Mouse (Mus musculus) MEL (cell line): ENCODE data around the gene Myo10.

Source experiments
- CHD2 ChIP-seq: IDR thresholded peaks from 2 replicates; pipeline ENCODE4 v1.6.1; 2011; ENCODE audit warnings: low read length, improper control_type of control experiment
- CTCF ChIP-seq, 3 experiments: IDR thresholded peaks in 2 of 3; conservative IDR thresholded peaks in 1 of 3; 2 replicates each; pipeline ENCODE4 v1.5.1; 2011 to 2012; ENCODE audit warnings: low read length in 3 of 3, low read depth in 2 of 3, mild to moderate bottlenecking in 2 of 3, improper control_type of control experiment in 1 of 3, inconsistent platforms in 1 of 3, mixed read lengths in 1 of 3, moderate library complexity in 1 of 3; ENCODE audit not compliant: control insufficient read depth in 1 of 3, insufficient read depth in 1 of 3, poor library complexity in 1 of 3, severe bottlenecking in 1 of 3
- HCFC1 ChIP-seq: IDR thresholded peaks from 2 replicates; pipeline ENCODE4 v1.6.1; 2012; ENCODE audit warnings: low read depth, mild to moderate bottlenecking, inconsistent platforms, low read length, improper control_type of control experiment, moderate library complexity
- MAFK ChIP-seq: IDR thresholded peaks from 2 replicates; pipeline ENCODE4 v1.6.1; 2011; ENCODE audit warnings: low read depth, mild to moderate bottlenecking, low read length, improper control_type of control experiment, borderline replicate concordance
- MEF2A ChIP-seq: IDR thresholded peaks from 2 replicates; pipeline ENCODE4 v1.6.1; 2014; ENCODE audit warnings: low read depth, mild to moderate bottlenecking, inconsistent platforms, low read length, improper control_type of control experiment; ENCODE audit not compliant: poor library complexity, insufficient replicate concordance, severe bottlenecking; ENCODE audit errors: extremely low read depth
- ZKSCAN1 ChIP-seq: IDR thresholded peaks from 2 replicates; pipeline ENCODE4 v1.6.1; 2012; ENCODE audit warnings: low read depth, mild to moderate bottlenecking, inconsistent platforms, low read length, improper control_type of control experiment, moderate library complexity

DNA sequence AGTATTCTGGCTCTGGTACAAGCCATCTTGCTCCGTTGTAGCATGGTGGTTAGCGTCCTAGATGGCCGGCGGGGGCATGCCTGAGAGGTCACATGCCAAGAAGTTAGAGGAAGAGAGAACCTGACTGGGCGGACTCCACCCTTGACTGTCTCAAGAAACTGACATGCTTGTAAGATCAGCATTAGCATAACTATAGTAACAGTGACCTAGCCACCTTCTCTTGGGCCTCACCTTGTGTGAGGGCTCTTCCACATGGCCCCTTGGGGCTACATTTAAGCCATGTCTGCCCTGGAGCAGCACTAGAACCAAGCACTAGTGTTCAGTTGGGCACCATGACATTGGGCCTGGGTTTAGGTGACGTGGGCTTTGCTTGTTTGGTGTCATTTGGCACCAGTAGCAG is 102.2 kb downstream of the Myo10 start:
- TF ChIP-seq CTCF (IDR thresholded peaks at IDR 0.05 in 2 of 3, conservative IDR thresholded peaks at IDR 0.05 in 1 of 3; ENCODE audit: control insufficient read depth in 1 of 3, insufficient read depth in 1 of 3, low read depth in 2 of 3, low read length in 3 of 3, poor library complexity in 1 of 3, severe bottlenecking in 1 of 3) (no peak), MEF2A (no peak), ZKSCAN1 (no peak), CHD2 (no peak), MAFK (no peak), HCFC1 (no peak)
